Mouse (Mus musculus): ENCODE measurements at regions not wholly inside any gene's neighbourhood (a gene's known extent, or its start where the extent isn't known, plus 50 kb on each side); places are given as distances from the start of the nearest gene placed in this dataset.
A peak's percentile ranks its signal among the peaks of the same experiment; 100 is the strongest.

- peaks cover 63% of the 10 kb centered on the region for H3K4me1 ChIP-seq (replicated peaks; ENCODE audit: low read depth, low read length)
Measured at GRCm38 (mm10) chr2:73041475-73041874, 55.0 kb upstream of the Gm11084 start.

GRCm38 (mm10) chr2:73040031-73040430 lies 53.5 kb upstream of the Gm11084 start:
- no peaks in the 10 kb centered on the region for H3K9me3 ChIP-seq (ENCODE audit: low read length)
- H3K36me3 ChIP-seq (ENCODE audit: insufficient read depth, low read length) = no peaks in the 10 kb centered on the region
- no peak for TF ChIP-seq CTCF (conservative IDR thresholded peaks at IDR 0.05; ENCODE audit: low read length)
- TF ChIP-seq POU5F1 (IDR thresholded peaks at IDR 0.05; ENCODE audit: borderline replicate concordance, low read length) = no peak
- TF ChIP-seq NANOG (IDR thresholded peaks at IDR 0.05; ENCODE audit: borderline replicate concordance, low read length) = no peak
- H3K4me1 ChIP-seq (replicated peaks; ENCODE audit: low read depth, low read length) = peaks cover 58% of the 10 kb centered on the region
- H3K27me3 ChIP-seq (ENCODE audit: insufficient read depth, low read length) = no peaks in the 10 kb centered on the region
- no peak overlapping the region for H3K4me3 ChIP-seq (replicated peaks; ENCODE audit: low read length)

More at GRCm38 (mm10) chr2:73041475-73041874, 55.0 kb upstream of the Gm11084 start:
- H3K9me3 ChIP-seq (ENCODE audit: low read length) = no peaks in the 10 kb centered on the region
- no peaks in the 10 kb centered on the region for H3K36me3 ChIP-seq (ENCODE audit: insufficient read depth, low read length)
- H3K4me3 ChIP-seq (replicated peaks; ENCODE audit: low read length) = no peak overlapping the region
- no peak for TF ChIP-seq CTCF (conservative IDR thresholded peaks at IDR 0.05; ENCODE audit: low read length)
- no peak for TF ChIP-seq POU5F1 (IDR thresholded peaks at IDR 0.05; ENCODE audit: borderline replicate concordance, low read length)
- no peak for TF ChIP-seq NANOG (IDR thresholded peaks at IDR 0.05; ENCODE audit: borderline replicate concordance, low read length)
- no peaks in the 10 kb centered on the region for H3K27me3 ChIP-seq (ENCODE audit: insufficient read depth, low read length)

- no peaks in the 10 kb centered on the region for H3K9me3 ChIP-seq (ENCODE audit: low read length)
- no peak overlapping the region for H3K4me3 ChIP-seq (replicated peaks; ENCODE audit: low read length)
- peaks cover 58% of the 10 kb centered on the region for H3K4me1 ChIP-seq (replicated peaks; ENCODE audit: low read depth, low read length)
- TF ChIP-seq NANOG (IDR thresholded peaks at IDR 0.05; ENCODE audit: borderline replicate concordance, low read length) (no peak), POU5F1 (IDR thresholded peaks at IDR 0.05; ENCODE audit: borderline replicate concordance, low read length) (no peak), CTCF (conservative IDR thresholded peaks at IDR 0.05; ENCODE audit: low read length) (no peak)
- no peaks in the 10 kb centered on the region for H3K27me3 ChIP-seq (ENCODE audit: insufficient read depth, low read length)
- no peaks in the 10 kb centered on the region for H3K36me3 ChIP-seq (ENCODE audit: insufficient read depth, low read length)
Measured at GRCm38 (mm10) chr2:73039300-73039699, 52.8 kb upstream of the Gm11084 start.

GRCm38 (mm10) chr2:73038290-73038732 lies 51.8 kb upstream of the Gm11084 start:
- TF ChIP-seq NANOG (IDR thresholded peaks at IDR 0.05; ENCODE audit: borderline replicate concordance, low read length) = peak; percentile 14; the same call in 1 of the 2 replicates
- no peak for TF ChIP-seq POU5F1 (IDR thresholded peaks at IDR 0.05; ENCODE audit: borderline replicate concordance, low read length)
- H3K9me3 ChIP-seq (ENCODE audit: low read length) = no peaks in the 10 kb centered on the region
- H3K4me3 ChIP-seq (replicated peaks; ENCODE audit: low read length) = peak overlapping the region; percentile 65
- peaks cover 60% of the 10 kb centered on the region for H3K4me1 ChIP-seq (replicated peaks; ENCODE audit: low read depth, low read length)
- no peaks in the 10 kb centered on the region for H3K27me3 ChIP-seq (ENCODE audit: insufficient read depth, low read length)
- H3K36me3 ChIP-seq (ENCODE audit: insufficient read depth, low read length) = no peaks in the 10 kb centered on the region

GRCm38 (mm10) chr2:73037266-73038046 lies 50.9 kb upstream of the Gm11084 start:
- no peak for TF ChIP-seq POU5F1 (IDR thresholded peaks at IDR 0.05; ENCODE audit: borderline replicate concordance, low read length)
- TF ChIP-seq CTCF (conservative IDR thresholded peaks at IDR 0.05; ENCODE audit: low read length) = no peak
- TF ChIP-seq NANOG (IDR thresholded peaks at IDR 0.05; ENCODE audit: borderline replicate concordance, low read length) = no peak
- no peaks in the 10 kb centered on the region for H3K27me3 ChIP-seq (ENCODE audit: insufficient read depth, low read length)
- no peaks in the 10 kb centered on the region for H3K9me3 ChIP-seq (ENCODE audit: low read length)
- peaks cover 60% of the 10 kb centered on the region for H3K4me1 ChIP-seq (replicated peaks; ENCODE audit: low read depth, low read length)
- H3K4me3 ChIP-seq (replicated peaks; ENCODE audit: low read length) = peak overlapping the region; percentile 65
- no peaks in the 10 kb centered on the region for H3K36me3 ChIP-seq (ENCODE audit: insufficient read depth, low read length)

Measured in E14TG2a.4 (cell line).